Mouse (Mus musculus): ENCODE results near the gene Galns. TPM values are rescaled to one million over a fixed set of nuclear protein-coding genes. Genes with fewer than 3 reads are reported as not detected.
A peak's percentile ranks its signal among the peaks of the same experiment; 100 is the strongest.

Gene Galns
- polyA plus RNA-seq, 1 experiment from 2014 or later: 12.7 TPM

DNA sequence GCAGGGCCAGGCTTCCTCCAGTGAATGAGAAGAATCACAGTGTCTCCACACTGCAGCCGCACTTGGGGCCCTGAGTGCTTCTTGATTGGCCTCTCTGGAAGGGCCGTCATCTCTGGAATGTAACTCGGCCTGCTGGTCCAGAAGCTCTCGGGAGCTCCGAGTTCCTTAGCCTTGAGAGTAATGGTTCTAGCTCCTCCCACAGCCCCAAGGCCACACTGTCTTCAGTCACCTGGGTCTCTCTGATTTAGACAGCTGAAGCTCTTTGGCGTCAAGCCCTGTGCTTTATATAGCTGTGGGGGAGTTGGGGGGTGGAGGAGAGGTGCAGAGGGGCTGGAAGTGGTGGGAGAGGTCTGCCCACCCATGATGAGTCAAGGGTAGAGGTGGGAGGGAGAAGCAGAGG lies 74.2 kb downstream of the Galns start:
- H3K27ac ChIP-seq (ENCODE audit: poor library complexity, severe bottlenecking): peak overlapping the region; percentile 72
- no peaks in the 10 kb centered on the region for H3K9me3 ChIP-seq (replicated peaks)
- ATAC-seq (ENCODE audit: insufficient number of reproducible peaks, low FRiP score): peak; percentile 61
- WGBS: 5% methylated on average over 6 of the region's 6 CpGs
- peak overlapping the region; percentile 35; the same call in 1 of the 2 replicates for H3K9ac ChIP-seq
- H3K4me2 ChIP-seq: peak overlapping the region; percentile 32
- H3K36me3 ChIP-seq: peaks cover 12% of the 10 kb centered on the region
- H3K4me1 ChIP-seq (replicated peaks): peaks cover 70% of the 10 kb centered on the region
- H3K27me3 ChIP-seq (replicated peaks): no peaks in the 10 kb centered on the region
- no peak overlapping the region for H3K4me3 ChIP-seq

DNA sequence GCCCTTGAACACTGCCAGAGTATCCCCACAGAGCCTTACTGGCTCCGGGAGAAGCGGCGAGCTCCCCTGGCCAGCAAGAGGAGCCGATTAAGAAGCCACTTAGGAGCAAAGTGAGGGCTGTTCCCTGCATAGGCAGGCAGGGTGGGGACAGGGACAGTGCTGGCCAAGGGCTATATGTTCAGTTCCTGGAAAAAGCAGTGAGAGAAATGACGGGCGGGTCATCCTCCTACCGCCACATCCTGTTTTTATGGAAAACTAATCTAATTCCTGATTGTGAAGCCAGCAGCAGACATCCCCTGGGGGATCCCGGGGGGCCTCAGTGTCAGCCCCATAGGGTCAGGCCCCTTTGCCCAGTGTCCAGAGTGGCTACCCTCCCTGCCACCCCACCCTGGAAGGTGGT lies 80.0 kb downstream of the Galns start:
- ATAC-seq (ENCODE audit: insufficient number of reproducible peaks, low FRiP score): peak; percentile 51; the same call in 1 of the 2 replicates
- WGBS: 61% methylated on average over 8 of the region's 8 CpGs
- peaks cover 13% of the 10 kb centered on the region for H3K36me3 ChIP-seq
- no peaks in the 10 kb centered on the region for H3K27me3 ChIP-seq (replicated peaks)
- peak overlapping the region; percentile 30 for H3K9ac ChIP-seq
- peaks cover 62% of the 10 kb centered on the region for H3K4me1 ChIP-seq (replicated peaks)
- H3K4me3 ChIP-seq: no peak overlapping the region
- H3K4me2 ChIP-seq: no peak overlapping the region
- no peaks in the 10 kb centered on the region for H3K9me3 ChIP-seq (replicated peaks)
- H3K27ac ChIP-seq (ENCODE audit: poor library complexity, severe bottlenecking): peak overlapping the region; percentile 75

DNA sequence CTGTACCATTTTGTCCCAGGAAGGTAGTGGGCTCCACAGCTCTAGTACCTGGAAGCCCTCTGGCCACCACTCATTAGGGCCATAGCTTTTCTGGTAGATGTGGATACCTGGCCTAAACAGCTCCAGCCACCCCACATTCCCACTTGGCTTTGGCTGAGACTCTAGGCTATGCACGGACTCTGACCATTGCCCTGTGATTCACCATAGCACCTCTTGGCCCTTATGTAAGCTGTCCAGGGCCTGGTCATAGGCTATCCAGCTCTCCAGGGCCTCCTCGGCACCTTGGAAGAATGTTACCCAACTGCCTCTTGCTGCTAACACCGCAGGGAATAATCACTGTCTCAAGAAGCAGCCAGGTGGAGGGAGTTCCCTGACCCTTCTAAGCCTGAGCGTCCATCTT lies 82.1 kb downstream of the Galns start:
- 89% methylated on average over 4 of the region's 4 CpGs for WGBS
- Histone ChIP-seq H3K27ac (ENCODE audit: poor library complexity, severe bottlenecking) (no peak overlapping the region), H3K36me3 (0 out of 2 replicates have a peak, but pooled peaks cover 7% of the 10 kb centered on the region)

More for the DNA sequence above, 82.1 kb downstream of the Galns start:
- Histone ChIP-seq H3K27me3 (replicated peaks) (no peaks in the 10 kb centered on the region), H3K4me1 (replicated peaks) (peaks cover 73% of the 10 kb centered on the region), H3K4me3 (no peak overlapping the region), H3K9ac (no peak overlapping the region), H3K9me3 (replicated peaks) (no peaks in the 10 kb centered on the region), H3K4me2 (no peak overlapping the region)
- ATAC-seq (ENCODE audit: insufficient number of reproducible peaks, low FRiP score): no peak

Small RNAs within 50 kb of the gene (microRNA-seq; reads per million reads assigned to microRNA genes)
- gene Mir6396: not detected

Other genes starting within 250 kb of the Galns start
- gene Zc3h18, start 234.9 kb downstream of the Galns start, polyA plus RNA-seq (2016; fragmentation: Nextera tagmentation; extraction: Ambion mirVana): 41.4 and 43.0 TPM in 2 replicates
- not detected in 2 replicates for gene Il17c, start 189.4 kb downstream of the Galns start, polyA plus RNA-seq (2016; fragmentation: Nextera tagmentation; extraction: Ambion mirVana)
- gene Cyba, start 178.5 kb downstream of the Galns start, polyA plus RNA-seq (2016; fragmentation: Nextera tagmentation; extraction: Ambion mirVana): 175 and 182 TPM in 2 replicates
- gene Mvd, start 168.0 kb downstream of the Galns start, polyA plus RNA-seq (2016; fragmentation: Nextera tagmentation; extraction: Ambion mirVana): 22.8 and 24.1 TPM in 2 replicates
- 2.1 and 2.3 TPM in 2 replicates for gene Snai3, start 150.7 kb downstream of the Galns start, polyA plus RNA-seq (2016; fragmentation: Nextera tagmentation; extraction: Ambion mirVana)
- gene Rnf166, start 135.4 kb downstream of the Galns start, polyA plus RNA-seq (2016; fragmentation: Nextera tagmentation; extraction: Ambion mirVana): 33.7 and 39.7 TPM in 2 replicates
- 30.0 and 31.1 TPM in 2 replicates for gene Ctu2, start 135.3 kb downstream of the Galns start, polyA plus RNA-seq (2016; fragmentation: Nextera tagmentation; extraction: Ambion mirVana)
- 25.5 and 27.8 TPM in 2 replicates for gene Piezo1, start 60.1 kb downstream of the Galns start, polyA plus RNA-seq (2016; fragmentation: Nextera tagmentation; extraction: Ambion mirVana)
- gene Cdt1, start 43.4 kb downstream of the Galns start, polyA plus RNA-seq (2016; fragmentation: Nextera tagmentation; extraction: Ambion mirVana): 36.9 and 38.9 TPM in 2 replicates
- 209 and 232 TPM in 2 replicates for gene Aprt, start 34.6 kb downstream of the Galns start, polyA plus RNA-seq (2016; fragmentation: Nextera tagmentation; extraction: Ambion mirVana)
- 45.1 and 45.8 TPM in 2 replicates for gene Trappc2l, start 177 bp upstream of the Galns start, polyA plus RNA-seq (2016; fragmentation: Nextera tagmentation; extraction: Ambion mirVana)
- not detected in 2 replicates for gene Pabpn1l, start 11.3 kb upstream of the Galns start, polyA plus RNA-seq (2016; fragmentation: Nextera tagmentation; extraction: Ambion mirVana)
- gene Cbfa2t3, start 87.6 kb upstream of the Galns start, polyA plus RNA-seq (2016; fragmentation: Nextera tagmentation; extraction: Ambion mirVana): 6.2 TPM in 2 replicates
- gene Acsf3, start 164.0 kb upstream of the Galns start, polyA plus RNA-seq (2016; fragmentation: Nextera tagmentation; extraction: Ambion mirVana): 14.4 and 17.3 TPM in 2 replicates
- 0.33 and 0.36 TPM in 2 replicates for gene Cdh15, start 236.5 kb upstream of the Galns start, polyA plus RNA-seq (2016; fragmentation: Nextera tagmentation; extraction: Ambion mirVana)